Mouse (Mus musculus) kidney, postnatal 10 days (tissue): ENCODE measurements at regions not wholly inside any gene's neighbourhood (a gene's known extent, or its start where the extent isn't known, plus 50 kb on each side); places are given as distances from the start of the nearest gene placed in this dataset.

ENCODE experiments used
- DNase-seq: peaks from one replicate; pipeline ENCODE4 v3.0.0; 2021; ENCODE audit warnings: mixed read lengths

DNA sequence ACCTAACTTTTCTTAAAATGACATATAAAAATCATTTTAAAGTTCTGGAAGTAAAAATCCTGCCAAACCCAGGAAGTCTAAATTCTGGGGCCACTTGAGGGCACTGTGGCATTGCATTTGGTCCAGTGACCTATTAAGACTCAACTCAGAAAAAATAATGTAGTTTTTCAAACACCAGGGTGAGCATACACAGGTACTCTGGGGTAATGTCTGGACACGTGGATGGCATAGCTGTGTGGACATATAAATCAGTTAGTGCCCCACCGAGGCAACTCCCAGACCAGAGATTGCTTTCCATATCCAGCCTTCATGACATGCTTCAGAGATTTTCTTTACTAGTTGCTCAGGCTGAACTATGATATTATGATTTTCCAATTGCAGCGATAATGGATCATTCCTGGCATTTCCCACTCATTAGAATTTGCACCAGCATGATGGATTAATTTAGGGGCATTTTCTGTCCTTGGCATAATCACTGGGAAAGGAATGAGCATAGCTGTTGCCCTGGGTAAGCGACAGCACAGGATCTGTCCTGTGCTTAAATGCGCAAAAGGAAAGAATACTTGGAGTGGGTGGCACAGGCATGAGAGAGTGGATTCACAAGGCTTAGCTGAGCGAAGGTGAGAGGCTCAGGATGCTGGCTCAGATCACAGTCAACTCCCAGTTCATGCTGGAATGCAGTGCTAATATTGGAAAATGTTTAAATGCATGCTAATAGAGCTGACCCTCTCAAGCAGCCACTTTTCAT lies 1526.6 kb upstream of the Cdh8 start:
- DNase-seq, result peak; percentile 8

DNA sequence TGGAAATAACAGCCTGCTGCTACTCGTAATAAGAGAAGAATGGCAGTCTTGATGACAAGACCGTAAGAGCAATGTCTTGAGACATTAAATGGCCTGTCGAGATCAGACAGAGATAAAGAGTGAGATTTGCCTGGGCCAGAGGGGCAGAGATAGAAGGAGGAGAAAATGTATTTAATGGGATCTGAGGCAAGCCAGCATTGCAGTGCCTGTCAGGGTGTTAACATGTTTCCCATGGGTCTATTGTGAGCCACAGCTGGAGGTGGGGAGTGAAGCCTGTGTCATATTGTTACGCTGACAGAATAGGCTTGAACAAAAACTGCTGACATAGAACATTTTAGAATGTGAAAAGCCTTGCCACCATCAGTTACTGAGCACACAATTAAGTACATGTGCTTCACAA lies 1523.3 kb upstream of the Cdh8 start:
- DNase-seq, result no peak

DNA sequence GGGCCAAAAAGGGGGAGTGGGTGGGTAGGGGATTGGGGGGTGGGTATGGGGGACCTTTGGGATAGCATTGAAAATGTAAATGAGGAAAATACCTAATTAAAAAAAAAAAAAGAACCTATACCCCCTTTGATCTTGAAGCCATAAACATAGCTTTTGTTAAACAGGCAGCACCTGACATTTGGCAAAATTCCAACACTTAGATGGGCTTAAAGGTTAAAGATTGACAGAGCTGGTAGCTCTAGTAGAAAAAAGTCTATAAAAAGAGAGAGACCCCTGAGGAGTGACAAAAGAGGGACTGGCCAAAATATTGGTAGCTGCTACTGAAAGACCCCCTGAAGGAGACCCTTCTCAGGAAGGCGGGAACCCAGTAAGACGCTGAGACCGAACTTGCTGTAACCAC lies 1474.0 kb upstream of the Cdh8 start:
- DNase-seq, result no peak

DNA sequence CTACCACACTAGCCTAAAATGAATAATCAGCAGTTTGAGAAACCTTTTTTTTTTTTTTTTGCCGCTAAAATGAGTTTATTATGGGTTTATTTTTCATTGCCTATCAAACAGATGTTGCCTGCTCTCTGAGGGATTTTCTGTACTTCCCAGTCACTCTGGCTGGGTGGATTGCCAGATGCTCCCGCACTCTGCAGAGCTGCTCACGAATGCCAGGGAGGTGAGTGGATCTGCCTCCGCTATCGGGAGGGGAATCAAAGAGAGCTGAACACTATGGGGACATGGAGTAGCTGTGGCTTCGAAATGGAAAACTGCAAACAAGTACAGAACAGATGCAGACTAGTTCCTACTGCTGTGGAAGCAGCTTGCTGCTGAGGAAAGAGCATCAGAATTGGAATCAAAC lies 1449.4 kb upstream of the Cdh8 start:
- DNase-seq, result no peak

DNA sequence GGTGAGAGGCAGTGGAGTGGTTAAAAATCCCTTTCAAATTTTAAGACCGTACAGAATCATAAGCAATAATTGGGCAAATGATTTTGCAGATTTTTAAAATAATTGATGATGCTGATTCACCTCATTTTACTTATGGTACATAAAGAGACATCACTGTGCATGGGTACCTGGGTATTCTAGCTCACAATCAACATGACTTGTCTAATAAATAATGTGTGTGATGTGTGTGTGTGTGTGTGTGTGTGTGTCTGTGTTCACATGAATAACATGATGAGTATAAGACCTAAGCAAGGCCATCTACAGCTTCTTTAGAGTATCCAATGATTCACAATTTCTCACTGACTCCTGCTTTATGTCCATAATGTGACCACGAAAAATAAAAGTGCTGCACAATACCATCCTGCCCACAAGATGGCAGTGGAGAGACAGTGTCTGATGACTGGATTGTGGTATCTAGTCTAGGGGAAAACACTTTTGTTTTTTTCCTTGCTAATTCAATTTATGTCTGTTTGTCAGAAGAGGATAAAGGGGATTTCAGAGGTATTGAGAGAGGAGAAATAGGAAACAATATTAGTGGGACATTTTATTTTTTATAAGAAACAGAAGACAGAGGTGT lies 1434.7 kb upstream of the Cdh8 start:
- DNase-seq, result peak; percentile 35
